Mouse (Mus musculus) limb, embryonic 12.5 days (tissue): ENCODE measurements around the gene Smap1. TPM values are rescaled to one million over a fixed set of nuclear protein-coding genes. Genes with fewer than 3 reads are reported as not detected.

Experiments used
- ATAC-seq: fragments of 200-750 bp; cut with Nextera tagmentation; 2 replicates; pipeline ENCODE4 v1.8.0; 2017; ENCODE audit warnings: low read depth, moderate TSS enrichment; ENCODE audit not compliant: insufficient number of reproducible peaks, insufficient read depth, low FRiP score, low TSS enrichment
- H3K27ac ChIP-seq: fragments of 300-500 bp; sonication (generic); 2 replicates; pipeline ENCODE4 v1.5.1; 2016; ENCODE audit warnings: mild to moderate bottlenecking, moderate library complexity
- H3K27me3 ChIP-seq: fragments of 300-500 bp; sonication (generic); 2 replicates; pipeline ENCODE4 v1.6.1; 2016; ENCODE audit warnings: mild to moderate bottlenecking, moderate library complexity
- H3K36me3 ChIP-seq: fragments of 300-500 bp; sonication (generic); 2 replicates; pipeline ENCODE4 v1.6.1; 2016; ENCODE audit warnings: mild to moderate bottlenecking, moderate library complexity
- H3K4me1 ChIP-seq: fragments of 300-500 bp; sonication (generic); replicated peaks from 2 replicates; pipeline ENCODE4 v1.6.1; 2016
- H3K4me2 ChIP-seq: fragments of 300-500 bp; sonication (generic); 2 replicates; pipeline ENCODE4 v1.6.1; 2016; ENCODE audit warnings: mild to moderate bottlenecking, moderate library complexity
- H3K4me3 ChIP-seq: fragments of 300-500 bp; sonication (generic); replicated peaks from 2 replicates; pipeline ENCODE4 v1.5.1; 2016; ENCODE audit warnings: mild to moderate bottlenecking
- H3K9ac ChIP-seq: fragments of 300-500 bp; sonication (generic); replicated peaks from 2 replicates; pipeline ENCODE4 v1.6.1; 2016; ENCODE audit warnings: mild to moderate bottlenecking, moderate library complexity
- H3K9me3 ChIP-seq: fragments of 300-500 bp; sonication (generic); 2 replicates; pipeline ENCODE4 v1.6.1; 2016; ENCODE audit warnings: mild to moderate bottlenecking, moderate library complexity
- WGBS: fragments of 180-500 bp; shearing (Covaris S2); methylation state at CpG from one replicate; pipeline ENCODE4 v1.1.7; 2016; 5-methylcytosine and 5-hydroxymethylcytosine counted together
- polyA plus RNA-seq: library from polyadenylated mRNA; unstranded; fragments of >200 nt; fragmentation: Nextera tagmentation; extraction: Ambion mirVana; gene quantifications from 2 replicates; pipeline ENCODE4 v1.2.1, GENCODE M21; 2016

The Smap1 gene
- polyA plus RNA-seq, 1 experiment from 2014 or later, result 42.8 TPM

DNA sequence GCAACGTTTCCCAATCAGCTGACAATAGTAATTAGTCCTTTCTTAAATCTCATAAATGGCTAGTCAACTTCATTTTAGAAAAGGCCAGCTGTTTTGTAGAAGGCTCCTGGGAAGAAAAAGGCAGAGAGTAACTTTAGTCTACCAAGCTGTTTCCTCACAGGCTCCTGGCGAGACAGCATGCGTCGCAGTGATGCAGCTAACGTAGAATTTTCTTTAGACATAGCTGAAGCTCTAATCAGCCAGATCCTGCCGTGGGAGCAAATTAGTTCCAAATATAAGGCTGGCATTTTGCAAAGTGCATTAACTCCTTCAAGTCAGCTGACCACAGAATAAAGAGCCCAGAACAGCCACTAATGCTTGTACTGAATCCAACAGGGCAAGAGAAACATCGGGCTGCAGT lies 26.2 kb upstream of the Smap1 start:
- no peaks in the 10 kb centered on the region for H3K27me3 ChIP-seq
- no peak overlapping the region for H3K4me3 ChIP-seq
- H3K4me1 ChIP-seq, result no peaks in the 10 kb centered on the region
- 0 out of 2 replicates have a peak overlapping the region, but pooled peaks have one; percentile 2 for H3K4me2 ChIP-seq
- no peaks in the 10 kb centered on the region for H3K36me3 ChIP-seq
- no peak overlapping the region for H3K9ac ChIP-seq
- WGBS, result 48% methylated on average over 7 of the region's 7 CpGs
- no peak for ATAC-seq
- H3K9me3 ChIP-seq, result no peaks in the 10 kb centered on the region
- H3K27ac ChIP-seq, result no peak overlapping the region

GRCm38 (mm10) chr1:23944076-23944475 lies 22.0 kb upstream of the Smap1 start:
- no peaks in the 10 kb centered on the region; the same call in 1 of the 2 replicates for H3K9me3 ChIP-seq
- no peak for ATAC-seq

GRCm38 (mm10) chr1:23943146-23943940 lies 21.2 kb upstream of the Smap1 start:
- H3K27ac ChIP-seq, result no peak overlapping the region
- no peaks in the 10 kb centered on the region for H3K27me3 ChIP-seq
- no peak overlapping the region for H3K4me2 ChIP-seq
- 83% methylated on average over 3 of the region's 3 CpGs for WGBS
- H3K36me3 ChIP-seq, result no peaks in the 10 kb centered on the region
- H3K4me1 ChIP-seq, result no peaks in the 10 kb centered on the region
- ATAC-seq, result no peak
- no peak overlapping the region for H3K9ac ChIP-seq
- H3K4me3 ChIP-seq, result no peak overlapping the region
- H3K9me3 ChIP-seq, result no peaks in the 10 kb centered on the region; the same call in 1 of the 2 replicates

More at GRCm38 (mm10) chr1:23944076-23944475, 22.0 kb upstream of the Smap1 start:
- WGBS, result 90% methylated on average over 1 of the region's 1 CpGs
- H3K27me3 ChIP-seq, result no peaks in the 10 kb centered on the region
- no peak overlapping the region for H3K9ac ChIP-seq
- H3K4me2 ChIP-seq, result no peak overlapping the region
- no peaks in the 10 kb centered on the region for H3K36me3 ChIP-seq
- no peak overlapping the region for H3K27ac ChIP-seq
- no peaks in the 10 kb centered on the region for H3K4me1 ChIP-seq
- no peak overlapping the region for H3K4me3 ChIP-seq

DNA sequence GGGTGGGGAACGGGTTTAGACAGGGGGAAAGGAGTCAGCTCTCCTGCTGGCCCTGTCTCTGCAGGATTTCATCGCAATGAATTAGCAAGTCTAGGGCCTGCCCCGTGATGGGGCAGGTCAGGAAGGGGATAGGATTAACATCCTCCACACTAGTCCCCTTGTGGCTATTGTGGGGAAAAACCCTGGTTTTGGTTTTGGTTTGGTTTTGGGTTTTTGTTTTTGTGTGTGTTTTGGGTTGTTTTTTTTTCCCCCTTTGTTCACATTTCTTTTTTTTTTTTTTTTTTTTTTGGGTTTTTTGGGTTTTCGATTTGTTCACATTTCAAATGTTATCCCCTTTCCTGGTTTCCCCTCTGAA lies 13.3 kb upstream of the Smap1 start:
- 32% methylated on average over 4 of the region's 4 CpGs for WGBS
- no peaks in the 10 kb centered on the region; the same call in 1 of the 2 replicates for H3K9me3 ChIP-seq
- H3K27ac ChIP-seq, result no peak overlapping the region
- no peak for ATAC-seq
- 0 out of 2 replicates have a peak overlapping the region, but pooled peaks have one; percentile 2 for H3K9ac ChIP-seq
- no peaks in the 10 kb centered on the region for H3K36me3 ChIP-seq
- H3K4me1 ChIP-seq, result no peaks in the 10 kb centered on the region
- no peaks in the 10 kb centered on the region for H3K27me3 ChIP-seq
- no peak overlapping the region for H3K4me3 ChIP-seq
- H3K4me2 ChIP-seq, result no peak overlapping the region

DNA sequence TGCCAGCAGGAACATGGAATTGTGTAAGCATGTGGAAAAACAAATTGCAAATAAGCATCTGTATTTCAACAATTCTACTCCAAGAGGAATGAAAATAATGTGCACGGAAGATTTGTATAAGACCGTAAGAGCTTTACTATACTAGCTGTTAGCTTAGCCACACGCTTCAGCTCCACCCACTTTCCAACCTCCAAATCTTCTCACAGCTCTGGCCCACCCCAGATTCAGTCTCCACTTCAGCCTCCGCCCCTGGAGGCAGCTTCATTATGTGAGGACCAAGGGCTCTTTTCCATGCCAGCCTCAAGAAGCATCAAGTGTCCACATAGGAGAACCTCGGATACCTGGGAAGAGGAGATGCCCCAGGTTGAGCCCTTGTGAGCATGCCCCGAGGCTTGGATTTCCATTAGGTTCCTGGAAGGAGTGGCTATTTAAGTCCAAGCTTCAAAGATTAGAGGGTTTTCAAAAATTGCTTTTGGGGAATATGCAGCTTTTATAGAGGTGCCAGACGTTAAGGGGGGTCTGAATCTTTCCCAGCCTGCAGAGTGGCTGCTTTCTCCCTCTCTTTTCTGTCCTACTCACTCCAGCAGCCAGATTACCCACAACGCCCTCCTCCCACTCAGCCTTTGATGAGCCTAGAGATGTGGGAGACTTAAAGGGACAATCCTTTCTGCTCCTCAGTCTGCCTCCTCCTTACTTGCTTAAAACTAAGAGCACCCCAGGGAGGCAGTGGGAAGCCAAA lies 12.7 kb upstream of the Smap1 start:
- Histone ChIP-seq H3K27ac (no peak overlapping the region), H3K9ac (0 out of 2 replicates have a peak overlapping the region, but pooled peaks have one; percentile 2), H3K4me2 (no peak overlapping the region), H3K27me3 (no peaks in the 10 kb centered on the region), H3K4me3 (no peak overlapping the region), H3K9me3 (no peaks in the 10 kb centered on the region; the same call in 1 of the 2 replicates), H3K4me1 (no peaks in the 10 kb centered on the region), H3K36me3 (no peaks in the 10 kb centered on the region)
- WGBS, result 45% methylated on average over 8 of the region's 8 CpGs
- no peak for ATAC-seq

- Histone ChIP-seq H3K9ac (no peak overlapping the region), H3K36me3 (no peaks in the 10 kb centered on the region), H3K9me3 (peaks cover 11% of the 10 kb centered on the region), H3K4me1 (no peaks in the 10 kb centered on the region), H3K4me3 (no peak overlapping the region), H3K4me2 (no peak overlapping the region), H3K27ac (no peak overlapping the region), H3K27me3 (no peaks in the 10 kb centered on the region)
- no peak for ATAC-seq
- 89% methylated on average over 6 of the region's 6 CpGs for WGBS
Observed at GRCm38 (mm10) chr1:23929410-23929809, 7.3 kb upstream of the Smap1 start.

DNA sequence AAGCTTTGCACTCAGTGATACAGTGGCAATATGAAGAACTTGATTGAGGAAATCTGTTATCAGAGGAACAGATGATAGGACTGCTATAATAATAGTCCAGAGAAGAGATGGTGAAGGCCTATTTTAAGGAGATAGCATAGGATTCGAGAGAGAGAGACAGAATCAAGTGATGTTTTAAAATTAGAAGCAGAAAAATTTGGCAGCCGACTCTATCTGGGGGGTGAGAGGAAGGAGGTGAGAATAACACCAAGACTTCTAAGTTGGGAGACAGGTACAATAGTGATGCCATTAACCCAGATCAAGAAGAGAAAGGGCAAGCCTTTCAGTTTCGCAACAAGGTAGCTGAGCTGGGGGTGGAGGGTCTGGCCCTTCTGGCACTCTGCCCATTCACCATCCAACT lies 6.3 kb upstream of the Smap1 start:
- ATAC-seq, result no peak
- Histone ChIP-seq H3K4me3 (no peak overlapping the region), H3K36me3 (no peaks in the 10 kb centered on the region), H3K4me2 (no peak overlapping the region), H3K27me3 (no peaks in the 10 kb centered on the region), H3K9me3 (peaks cover 11% of the 10 kb centered on the region), H3K27ac (no peak overlapping the region), H3K9ac (no peak overlapping the region), H3K4me1 (no peaks in the 10 kb centered on the region)
- WGBS, result 87% methylated on average over 3 of the region's 3 CpGs

GRCm38 (mm10) chr1:23923779-23924708 lies 1.9 kb upstream of the Smap1 start:
- Histone ChIP-seq H3K27ac (no peak overlapping the region), H3K4me2 (no peak overlapping the region), H3K9ac (no peak overlapping the region), H3K4me3 (no peak overlapping the region), H3K36me3 (no peaks in the 10 kb centered on the region), H3K27me3 (no peaks in the 10 kb centered on the region), H3K9me3 (peaks cover 11% of the 10 kb centered on the region), H3K4me1 (peaks cover 11% of the 10 kb centered on the region; the same call in 1 of the 2 replicates)
- no peak for ATAC-seq
- WGBS, result 82% methylated on average over 6 of the region's 7 CpGs

DNA sequence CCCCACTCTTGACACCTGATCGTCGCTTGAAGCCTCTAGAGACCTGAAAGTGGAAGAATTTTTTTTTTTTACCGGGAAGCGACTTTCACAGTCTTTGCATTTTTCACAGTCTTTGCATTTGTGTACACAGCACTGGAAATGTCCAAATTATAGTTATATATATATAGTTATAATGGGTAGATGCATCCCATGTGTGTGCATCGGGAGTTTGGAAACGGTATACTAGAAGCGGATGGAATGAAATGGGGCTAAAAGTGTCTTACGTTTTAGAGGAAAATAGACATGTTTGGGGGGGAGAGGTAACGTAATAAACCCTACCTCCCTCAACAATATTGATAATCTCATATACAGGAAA lies 390 bp upstream of the Smap1 start:
- H3K27me3 ChIP-seq, result no peaks in the 10 kb centered on the region
- H3K27ac ChIP-seq, result no peak overlapping the region; the same call in 1 of the 2 replicates
- no peak for ATAC-seq
- peak overlapping the region; percentile 89 for H3K9ac ChIP-seq
- peak overlapping the region; percentile 88 for H3K4me3 ChIP-seq
- peaks cover 10% of the 10 kb centered on the region for H3K9me3 ChIP-seq
- H3K36me3 ChIP-seq, result no peaks in the 10 kb centered on the region
- H3K4me1 ChIP-seq, result peaks cover 11% of the 10 kb centered on the region; the same call in 1 of the 2 replicates
- WGBS, result 28% methylated on average over 9 of the region's 9 CpGs
- peak overlapping the region; percentile 68 for H3K4me2 ChIP-seq

DNA sequence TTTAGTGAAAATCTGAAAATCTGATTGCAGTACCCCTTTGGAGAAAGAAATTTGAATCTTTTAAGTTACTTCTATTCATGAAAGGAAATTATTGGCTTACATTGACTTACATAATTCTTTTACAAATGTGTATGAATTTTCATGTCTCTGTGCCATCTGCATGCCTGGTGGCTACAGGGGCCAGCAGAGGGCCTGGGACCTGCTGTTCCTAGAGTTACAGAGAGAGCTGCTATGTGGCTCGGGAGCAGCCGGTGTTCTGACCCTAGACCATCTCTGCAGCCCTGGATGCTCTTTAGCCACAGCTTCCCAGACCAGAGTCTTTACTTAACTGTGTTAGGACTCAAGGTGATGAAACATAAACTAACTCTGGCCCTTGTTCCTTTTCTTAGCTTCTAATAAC lies 1.8 kb downstream of the Smap1 start:
- H3K9ac ChIP-seq, result no peak overlapping the region
- no peak for ATAC-seq
- H3K4me1 ChIP-seq, result peaks cover 17% of the 10 kb centered on the region; the same call in 1 of the 2 replicates
- peak overlapping the region; percentile 68; the same call in 1 of the 2 replicates for H3K4me2 ChIP-seq
- 29% methylated on average over 2 of the region's 2 CpGs for WGBS
- no peaks in the 10 kb centered on the region for H3K9me3 ChIP-seq
- no peak overlapping the region for H3K27ac ChIP-seq
- no peaks in the 10 kb centered on the region for H3K27me3 ChIP-seq
- H3K36me3 ChIP-seq, result no peaks in the 10 kb centered on the region
- 0 out of 2 replicates have a peak overlapping the region, but pooled peaks have one; percentile 13 for H3K4me3 ChIP-seq
